Mouse (Mus musculus) urinary bladder, postnatal 14 days (tissue): ENCODE data around the gene H2al3.

Experiments
- DNase-seq: peaks from one replicate; pipeline ENCODE4 v3.0.0; 2021; ENCODE audit warnings: low spot score

The H2al3 gene

GRCm38 (mm10) chrX:9849403-9849802 is at the start of gene H2al3:
Gene H2al3, plus strand, starts transcription at chrX:9849703.
- no peak for DNase-seq

DNA sequence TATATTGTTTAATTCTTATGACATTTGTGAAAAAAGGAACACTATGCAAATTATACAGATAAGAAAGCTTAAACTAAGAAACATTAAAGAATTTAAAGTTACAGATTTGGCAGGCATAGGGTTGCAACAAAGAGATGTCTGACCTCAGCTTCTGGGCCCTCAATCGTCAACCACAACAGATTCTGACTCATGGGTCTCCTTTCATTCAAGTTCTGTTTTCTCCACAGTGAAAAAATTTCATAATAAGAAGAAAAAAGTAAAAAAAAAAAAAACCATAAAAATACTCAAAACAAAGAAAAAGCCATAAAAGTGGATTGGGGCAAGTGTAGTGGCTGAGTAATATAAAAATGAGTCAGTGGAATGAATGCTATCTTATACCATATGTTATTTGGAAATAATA is 39.4 kb upstream of the H2al3 start:
- no peak for DNase-seq

DNA sequence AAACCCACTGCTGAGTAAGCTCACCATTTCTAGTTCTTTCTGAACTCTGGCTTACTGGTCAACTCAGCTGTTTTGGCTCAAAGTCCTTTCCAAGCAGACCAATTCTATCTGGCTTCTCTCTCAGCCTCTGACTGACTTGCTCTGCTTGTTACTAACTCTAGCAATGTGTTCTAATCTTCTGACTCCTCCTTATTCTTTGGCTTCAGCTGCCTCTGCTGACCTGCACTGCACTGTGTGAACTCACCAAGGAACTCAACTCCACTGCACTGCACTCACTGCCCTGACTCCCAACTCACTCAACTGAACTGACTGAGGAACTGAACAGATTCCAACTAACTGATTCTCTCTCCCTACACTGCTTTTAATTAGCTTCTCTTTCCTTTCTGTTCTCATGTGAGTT is 37.0 kb upstream of the H2al3 start:
- DNase-seq, result no peak

GRCm38 (mm10) chrX:9834779-9835178 is 14.7 kb upstream of the H2al3 start:
- no peak for DNase-seq

DNA sequence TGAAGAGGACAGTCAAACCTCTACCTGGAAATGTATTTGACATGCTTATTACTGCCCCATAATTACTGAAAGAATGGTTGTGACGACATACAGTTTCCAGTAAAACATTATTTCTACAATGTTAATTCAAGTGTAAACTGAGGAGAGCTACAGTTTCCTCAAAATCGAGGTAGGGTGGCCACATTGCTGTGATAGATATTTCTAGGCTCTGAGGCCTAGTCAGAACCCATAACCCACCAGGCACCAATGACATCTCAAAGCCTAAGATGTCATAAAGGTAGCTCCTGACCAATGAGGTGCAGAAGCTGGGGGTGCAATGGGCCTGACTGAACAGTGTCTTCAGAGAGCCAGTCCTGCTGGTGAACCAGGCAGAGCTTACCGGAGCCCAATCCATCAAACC is 2.9 kb upstream of the H2al3 start, which contains the start of gene Hypm:
Hypm (plus strand) TSS at position 301 of the 400 bp plus-strand sequence.
- no peak for DNase-seq

GRCm38 (mm10) chrX:9861859-9862258 is 12.4 kb downstream of the H2al3 start:
- peak; percentile 4 for DNase-seq

GRCm38 (mm10) chrX:9875519-9875918 is 26.0 kb downstream of the H2al3 start:
- no peak for DNase-seq

GRCm38 (mm10) chrX:9885322-9885721 is 35.8 kb downstream of the H2al3 start, which contains the start of gene Sytl5:
Gene Sytl5, plus strand, starts transcription at chrX:9885622.
- DNase-seq, result no peak
